Mouse (Mus musculus) spleen, adult 2 months (tissue): ENCODE results near the gene Galnt4.

ENCODE experiments used
- CTCF ChIP-seq: fragments of 200-500 bp; IDR thresholded peaks from 2 replicates; pipeline ENCODE4 v1.5.1; 2011; ENCODE audit warnings: mild to moderate bottlenecking, inconsistent platforms; ENCODE audit not compliant: insufficient read depth, insufficient read length, insufficient replicate concordance; ENCODE audit errors: extremely low read depth
- POLR2A ChIP-seq: fragments of 200-500 bp; IDR thresholded peaks from 2 replicates; pipeline ENCODE4 v1.6.1; 2011; ENCODE audit warnings: low read depth, low read length, inconsistent platforms

DNA sequence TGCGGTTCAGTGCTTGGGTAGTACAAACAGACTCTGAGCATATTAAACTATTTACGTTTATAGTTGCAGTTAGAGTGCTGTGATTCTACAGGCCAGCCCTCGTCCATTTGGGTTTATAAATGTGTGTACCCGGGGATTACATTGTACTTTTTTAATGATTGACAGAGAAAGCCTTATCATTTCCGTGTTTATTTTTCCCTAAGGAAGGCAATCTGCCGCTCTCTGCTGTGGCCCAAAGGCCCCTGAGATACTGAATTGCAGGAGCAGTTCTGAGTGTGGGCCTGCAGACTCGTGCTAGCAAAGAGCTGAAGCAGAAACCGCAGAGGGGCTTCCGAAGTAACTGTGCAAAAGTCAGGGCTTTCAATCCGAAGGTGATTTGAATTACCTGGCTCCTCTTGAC, 9.9 kb downstream of the Galnt4 start:
- TF ChIP-seq POLR2A (no peak), CTCF (no peak)
